Mouse (Mus musculus) spleen, postnatal 10 days (tissue): ENCODE measurements around the gene Slc22a26.
"Not testable (repeated sequence)": the region's sequence is repeated elsewhere in the genome, so short reads cannot be mapped to it uniquely, and the experiment has no call there.

Experiments used
- DNase-seq, 2 experiments: peaks; one replicate each; pipeline ENCODE4 v3.0.0; 2021 to 2022; ENCODE audit warnings: low spot score in 2 of 2

Gene Slc22a26

GRCm38 (mm10) chr19:7802571-7802970 lies at the start of gene Slc22a26:
Slc22a26 (minus strand) TSS chr19:7802667.
- DNase-seq: no peak

GRCm38 (mm10) chr19:7829851-7830250 lies 27.4 kb upstream of the Slc22a26 start:
- DNase-seq: no peak

DNA sequence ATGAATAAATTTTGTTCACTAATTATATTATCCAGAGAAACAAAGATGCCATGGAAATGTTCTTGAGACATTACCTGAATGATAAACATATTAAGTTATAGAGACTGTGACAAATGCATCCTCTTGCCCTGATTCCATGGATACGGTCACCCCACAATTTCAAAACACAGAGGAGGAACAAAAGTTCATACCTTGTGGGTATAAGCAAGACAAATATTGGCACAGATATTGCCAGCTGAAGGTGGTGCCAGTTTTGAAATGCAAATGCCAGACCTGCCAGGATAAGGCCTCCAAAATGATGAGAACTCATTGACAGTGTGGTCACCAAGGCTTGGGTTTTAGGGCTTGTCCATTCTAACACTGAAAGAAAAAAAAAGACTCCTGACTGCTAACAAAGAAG lies 11.9 kb downstream of the Slc22a26 start:
- DNase-seq: no peak

- no peak for DNase-seq
Observed at GRCm38 (mm10) chr19:7775306-7775705, 27.2 kb downstream of the Slc22a26 start.

- DNase-seq: no peak
Observed at GRCm38 (mm10) chr19:7766124-7766523, 36.3 kb downstream of the Slc22a26 start.

DNA sequence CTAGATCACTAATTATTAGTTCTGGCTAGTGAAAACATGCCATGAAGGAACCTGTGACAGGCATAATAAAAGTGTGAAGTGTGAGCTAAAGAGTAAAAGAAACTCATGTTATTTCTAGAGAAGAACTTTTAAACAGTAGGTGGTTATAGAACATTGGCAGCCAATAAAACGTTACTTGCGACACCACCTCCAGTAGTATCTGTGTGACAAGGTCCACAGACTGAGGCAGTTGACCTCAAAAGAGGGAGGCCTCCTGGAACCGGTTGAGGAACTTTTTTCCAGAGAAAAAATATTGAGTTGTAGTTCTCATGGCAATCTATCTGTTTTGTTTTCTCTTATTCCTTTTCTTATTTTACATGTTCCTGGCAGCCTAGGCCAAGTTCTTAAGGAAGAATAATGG lies 36.9 kb downstream of the Slc22a26 start:
- DNase-seq: no peak

GRCm38 (mm10) chr19:7753371-7753770 lies 49.1 kb downstream of the Slc22a26 start:
- DNase-seq: not testable (repeated sequence)
